8 mouse cellular contexts compared by ENCODE assay signal in the genomic region with DNA sequence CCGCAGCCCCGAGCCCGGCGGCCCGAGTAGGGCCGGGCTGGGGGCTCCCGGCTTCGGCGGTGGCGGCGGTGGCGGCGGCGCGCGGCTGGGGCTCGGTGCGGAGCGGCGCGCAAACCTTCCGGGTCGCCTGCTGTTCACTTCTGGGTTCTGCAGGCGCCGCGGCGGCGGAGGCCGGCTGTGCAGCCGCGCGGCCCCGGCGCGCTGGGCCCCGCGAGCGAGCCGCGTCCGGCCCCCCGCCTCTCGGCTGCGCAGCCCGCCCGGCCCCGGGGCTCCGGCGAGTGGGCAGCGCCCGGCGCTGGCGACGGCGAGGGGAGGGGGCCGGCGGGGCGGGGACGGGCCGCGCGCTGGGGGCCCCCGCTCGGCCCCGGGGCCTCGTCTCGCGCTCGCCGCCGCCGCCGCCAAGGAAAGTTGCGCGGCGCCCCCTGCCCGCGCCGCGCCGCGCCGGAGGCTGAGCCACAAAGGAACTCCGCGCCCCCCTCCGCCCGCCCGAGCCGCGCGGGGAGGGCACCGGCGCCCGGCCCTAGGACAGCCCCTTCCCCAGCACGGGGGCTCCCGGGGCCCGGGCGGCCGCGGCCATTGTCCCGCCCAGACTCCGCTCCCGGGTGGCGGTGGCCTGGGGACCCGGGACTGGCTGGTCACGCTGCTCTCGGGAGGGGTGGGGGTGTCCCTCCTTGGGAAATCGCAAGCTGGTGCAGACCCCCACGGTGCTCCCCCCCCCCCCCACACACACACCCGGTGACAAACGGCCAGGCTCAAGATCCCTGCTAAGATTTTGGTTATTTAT. TPM values are rescaled to one million over a fixed set of nuclear protein-coding genes. Genes with fewer than 3 reads are reported as not detected.
DNase-seq lines count a peak whose midpoint lies in the region; ATAC-seq and TF ChIP-seq lines count a peak whose summit lies in the region.

A gene (minus strand): TSS at position 3 of the 784 bp plus-strand sequence.

- peak within 1 kb of the TSS; percentile 96 for H3K9ac ChIP-seq in lung, embryonic 15.5 days

- no peaks in the 10 kb centered on the region for H3K27me3 ChIP-seq in C2C12 (ENCODE audit: control insufficient read depth, insufficient read depth, insufficient read length)
- no peaks in the 10 kb centered on the region for H3K27me3 ChIP-seq in lung, embryonic 15.5 days

- peak within 1 kb of the TSS; percentile 89 for H3K4me2 ChIP-seq in lung, embryonic 15.5 days

- peaks cover 4% of the 10 kb centered on the region for H3K79me2 ChIP-seq in C2C12 (ENCODE audit: control insufficient read depth, insufficient read depth)

- H3K9me3 ChIP-seq in lung, embryonic 15.5 days: no peaks in the 10 kb centered on the region

- peaks cover 4% of the 10 kb centered on the region for H3K4me1 ChIP-seq in cortical plate, adult 2 months (ENCODE audit: control insufficient read depth, insufficient read depth, low read length)
- H3K4me1 ChIP-seq in lung, embryonic 15.5 days: peaks cover 45% of the 10 kb centered on the region

- DNase-seq in Muller cell, postnatal 12 days (ENCODE audit: inconsistent ontology term): peak; percentile 57
- DNase-seq in heart, adult 9 months (ENCODE audit: low spot score in 2 of 2): peak; percentile 26 to 54
- DNase-seq in kidney, postnatal 10 days: peak; percentile 75
- peak; percentile 76 for DNase-seq in retina, postnatal 1 day
- no peak for DNase-seq in c-Kit-positive CD71-positive TER-119-positive erythroid progenitor cells, embryonic 14.5 days (ENCODE audit: low spot score)

- peaks cover 3% of the 10 kb centered on the region for H3K79me3 ChIP-seq in C2C12 (ENCODE audit: low read depth)

- 2% methylated on average over 34 of the region's 111 CpGs for WGBS in lung, embryonic 15.5 days

- peak within 1 kb of the TSS; percentile 43 for H3K4me3 ChIP-seq in C2C12 (ENCODE audit: insufficient read depth, poor library complexity, severe bottlenecking)
- H3K4me3 ChIP-seq in cortical plate, adult 2 months (ENCODE audit: insufficient read depth, low read length): peak within 1 kb of the TSS; percentile 50
- peak within 1 kb of the TSS; percentile 78 for H3K4me3 ChIP-seq in lung, embryonic 15.5 days

- TF ChIP-seq CTCF in C2C12 (IDR thresholded peaks at IDR 0.05; ENCODE audit: control insufficient read depth, insufficient read depth, insufficient read length): no peak
- no peak for TF ChIP-seq CTCF in cortical plate, adult 2 months (IDR thresholded peaks at IDR 0.05; ENCODE audit: extremely low read depth, insufficient read depth, low read length)

- H3K36me3 ChIP-seq in C2C12 (ENCODE audit: control insufficient read depth, insufficient read depth): no peaks in the 10 kb centered on the region
- no peaks in the 10 kb centered on the region for H3K36me3 ChIP-seq in lung, embryonic 15.5 days

- H3K27ac ChIP-seq in cortical plate, adult 2 months (ENCODE audit: insufficient read depth, low read length): peak within 1 kb of the TSS; percentile 17
- H3K27ac ChIP-seq in lung, embryonic 15.5 days: peak within 1 kb of the TSS; percentile 99

- TF ChIP-seq POLR2A in cortical plate, adult 2 months (IDR thresholded peaks at IDR 0.05; ENCODE audit: extremely low read depth, insufficient read depth, low read length): no peak

- peak; percentile 56 for ATAC-seq in lung, embryonic 15.5 days (ENCODE audit: borderline replicate concordance, extremely low read depth, low FRiP score, low TSS enrichment)

- H3ac ChIP-seq in C2C12 (ENCODE audit: control insufficient read depth, insufficient read length, low read depth): peak within 1 kb of the TSS; percentile 80

TF ChIP-seq in C2C12, 6 proteins besides CTCF, POLR2A, EP300 and RAD21:
- TF ChIP-seq MYOG (IDR thresholded peaks at IDR 0.05; ENCODE audit: control insufficient read depth, extremely low read depth, insufficient read length) (no peak), CEBPB (IDR thresholded peaks at IDR 0.05; ENCODE audit: low read depth) (no peak)

RNA-seq across cellular contexts. Expression of the gene that starts here (rescaled TPM):
- 9.9 TPM for polyA plus RNA-seq in C2C12 (2012; fragmentation: generic; extraction: Trizol)
- polyA plus RNA-seq in cortical plate, adult 2 months (2012; rRNA removed): 23.8 and 24.1 TPM in 2 replicates
- polyA plus RNA-seq in lung, embryonic 15.5 days (2015; fragmentation: Nextera tagmentation; extraction: Ambion mirVana): 34.6 and 39.3 TPM in 2 replicates
